Mouse (Mus musculus) stomach, postnatal 0 days (tissue): ENCODE measurements around the gene Brd1. TPM values are rescaled to one million over a fixed set of nuclear protein-coding genes. Genes with fewer than 3 reads are reported as not detected.
"Not testable (repeated sequence)": the region's sequence is repeated elsewhere in the genome, so short reads cannot be mapped to it uniquely, and the experiment has no call there.

Experiments used
- ATAC-seq: fragments of 200-750 bp; cut with Nextera tagmentation; 2 replicates; pipeline ENCODE4 v1.8.0; 2017; ENCODE audit not compliant: low FRiP score, low TSS enrichment
- DNase-seq: peaks from one replicate; pipeline ENCODE4 v3.0.0-alpha.2; 2016; ENCODE audit warnings: low spot score
- H3K27ac ChIP-seq: fragments of 300-500 bp; sonication (generic); replicated peaks from 2 replicates; pipeline ENCODE4 v1.5.1; 2014; ENCODE audit warnings: mild to moderate bottlenecking, control low read depth
- H3K27me3 ChIP-seq: fragments of 300-500 bp; sonication (generic); 2 replicates; pipeline ENCODE4 v1.6.1; 2014; ENCODE audit warnings: low read length; ENCODE audit not compliant: control insufficient read depth, insufficient read depth
- H3K36me3 ChIP-seq: fragments of 300-500 bp; sonication (generic); 2 replicates; pipeline ENCODE4 v1.6.1; 2014; ENCODE audit warnings: low read length, mixed read lengths; ENCODE audit not compliant: control insufficient read depth, insufficient read depth
- H3K4me1 ChIP-seq: fragments of 300-500 bp; sonication (generic); replicated peaks from 2 replicates; pipeline ENCODE4 v1.6.1; 2014; ENCODE audit warnings: antibody characterized with exemption; ENCODE audit not compliant: control insufficient read depth, insufficient read depth
- H3K4me2 ChIP-seq: fragments of 300-500 bp; sonication (generic); replicated peaks from 2 replicates; pipeline ENCODE4 v1.6.1; 2014; ENCODE audit warnings: low read depth, mild to moderate bottlenecking, control low read depth, moderate library complexity
- H3K4me3 ChIP-seq: fragments of 300-500 bp; sonication (generic); 2 replicates; pipeline ENCODE4 v1.5.1; 2014; ENCODE audit warnings: low read depth, low read length, control low read depth
- H3K9ac ChIP-seq: fragments of 300-500 bp; sonication (generic); 2 replicates; pipeline ENCODE4 v1.6.1; 2014; ENCODE audit warnings: mild to moderate bottlenecking, low read length, control low read depth, mixed read lengths
- H3K9me3 ChIP-seq: fragments of 300-500 bp; sonication (generic); 2 replicates; pipeline ENCODE4 v1.6.1; 2016; ENCODE audit warnings: low read length; ENCODE audit not compliant: control insufficient read depth
- CTCF ChIP-seq: IDR thresholded peaks from 2 replicates; pipeline ENCODE4 v1.5.1; 2016; ENCODE audit warnings: antibody characterized with exemption, low read depth, mild to moderate bottlenecking, moderate library complexity
- EP300 ChIP-seq: optimal IDR thresholded peaks from 2 replicates; pipeline ENCODE3; 2016; ENCODE audit warnings: antibody characterized with exemption
- WGBS: fragments of 180-500 bp; shearing (Covaris S2); extraction: QIAGEN DNeasy Blood & Tissue Kit; methylation state at CpG from one replicate; pipeline ENCODE4 v1.1.7; 2014; 5-methylcytosine and 5-hydroxymethylcytosine counted together
- polyA plus RNA-seq: library from polyadenylated mRNA; unstranded; fragments of >200 nt; fragmentation: Nextera tagmentation; extraction: Ambion mirVana; gene quantifications from 2 replicates; pipeline ENCODE4 v1.2.1, GENCODE M21; 2015

The Brd1 gene
- 10.4 and 10.8 TPM in 2 replicates for polyA plus RNA-seq

DNA sequence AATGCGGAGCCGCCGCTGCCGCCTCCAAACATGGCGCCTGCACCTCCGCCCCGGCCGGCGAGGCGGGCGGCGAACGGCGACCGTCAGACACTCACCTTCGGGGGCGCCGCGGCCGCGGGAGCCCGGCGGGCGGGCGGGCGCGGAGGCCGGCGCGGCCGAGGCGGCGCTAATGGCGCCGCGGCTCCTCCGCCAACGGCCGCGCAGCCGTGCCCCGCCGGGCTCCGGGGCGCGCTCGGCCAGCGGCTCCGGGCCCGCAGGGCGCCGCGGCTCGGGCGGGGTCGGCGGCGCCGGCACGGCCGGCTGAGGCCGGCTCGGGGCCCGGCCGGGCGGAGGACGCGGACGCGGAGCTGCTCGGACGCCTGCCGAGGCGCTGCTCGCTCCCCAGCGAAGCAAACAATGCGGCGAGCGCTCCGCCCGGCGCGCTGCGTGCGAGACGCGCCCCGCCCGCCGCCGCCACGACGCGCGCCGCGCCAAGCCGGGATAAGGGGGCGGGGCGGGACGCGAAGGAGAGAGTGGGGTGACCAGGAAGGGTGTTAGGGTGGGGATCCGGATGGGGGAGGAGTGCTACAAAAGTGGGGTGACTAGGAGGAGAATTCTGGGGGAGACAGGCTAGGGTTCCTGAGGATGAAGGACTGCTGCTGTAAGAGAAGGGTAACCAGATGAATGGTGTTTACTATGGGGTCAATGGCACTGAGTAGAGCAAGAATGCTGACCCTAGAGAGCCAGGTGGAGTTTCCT is at the start of gene Brd1:
Brd1 (minus strand) TSS at position 400 of the 738 bp plus-strand sequence.
- Histone ChIP-seq H3K4me2 (peak within 1 kb of the TSS; percentile 74), H3K27me3 (no peaks in the 10 kb centered on the region), H3K9ac (peak within 1 kb of the TSS; percentile 98), H3K4me3 (peak within 1 kb of the TSS; percentile 95), H3K9me3 (no peaks in the 10 kb centered on the region), H3K4me1 (peaks cover 9% of the 10 kb centered on the region), H3K27ac (peak within 1 kb of the TSS; percentile 96), H3K36me3 (peaks cover 7% of the 10 kb centered on the region)
- DNase-seq = peak; percentile 87
- peak; percentile 85 for ATAC-seq
- WGBS = under 1% methylated on average over 65 of the region's 103 CpGs
- no peak for TF ChIP-seq CTCF
- TF ChIP-seq EP300 = no peak

DNA sequence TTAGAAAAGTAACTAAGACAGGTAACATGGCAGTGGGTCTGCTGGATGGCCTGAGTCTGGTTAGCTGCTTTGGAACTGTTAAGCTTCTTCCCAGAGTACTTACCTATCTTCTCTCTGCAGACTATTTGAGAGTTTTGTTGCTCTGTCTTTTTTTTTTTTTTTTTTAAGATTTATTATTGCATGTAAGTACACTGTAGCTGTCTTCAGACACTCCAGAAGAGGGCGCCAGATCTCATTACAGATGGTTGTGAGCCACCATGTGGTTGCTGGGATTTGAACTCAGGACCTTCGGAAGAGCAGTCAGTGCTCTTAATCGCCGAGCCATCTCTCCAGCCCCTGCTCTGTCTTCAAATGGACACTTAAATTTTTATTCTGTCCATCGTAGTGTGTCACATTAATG is 40.6 kb upstream of the Brd1 start:
- H3K27me3 ChIP-seq, H3K36me3 ChIP-seq, H3K9ac ChIP-seq, H3K4me3 ChIP-seq, H3K4me1 ChIP-seq, ATAC-seq, H3K9me3 ChIP-seq, DNase-seq, H3K4me2 ChIP-seq, H3K27ac ChIP-seq: not testable (repeated sequence)
- 98% methylated on average over 4 of the region's 5 CpGs for whole genome bisulfite sequencing
- TF ChIP-seq CTCF = peak; percentile 14; the same call in 1 of the 2 replicates

DNA sequence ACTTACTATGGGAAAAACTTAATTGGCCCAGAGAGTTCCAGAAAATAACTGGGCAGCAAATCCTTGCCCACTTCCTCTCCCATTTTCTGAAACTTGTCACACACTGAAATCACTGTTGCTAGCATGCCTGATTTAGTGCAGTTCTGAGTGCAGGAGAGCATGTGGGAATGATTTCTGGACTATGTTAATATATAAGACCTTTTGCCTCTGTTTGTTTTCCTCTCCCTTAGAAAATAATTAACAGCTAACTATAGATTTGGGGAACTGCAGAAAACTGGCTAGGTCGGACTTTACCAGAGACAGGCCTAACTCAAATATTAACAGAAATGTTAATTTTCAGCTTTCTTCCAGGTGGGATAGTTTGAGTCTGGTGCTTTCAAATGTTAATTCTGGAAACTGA is 34.5 kb upstream of the Brd1 start:
- Histone ChIP-seq H3K9me3 (no peaks in the 10 kb centered on the region), H3K27me3 (no peaks in the 10 kb centered on the region), H3K4me2 (no peak overlapping the region), H3K27ac (no peak overlapping the region), H3K36me3 (no peaks in the 10 kb centered on the region), H3K4me1 (no peaks in the 10 kb centered on the region), H3K9ac (no peak overlapping the region), H3K4me3 (no peak overlapping the region)
- WGBS = 56% methylated on average over 1 of the region's 1 CpGs
- no peak for ATAC-seq
- DNase-seq = no peak
- TF ChIP-seq EP300 (no peak), CTCF (no peak)

DNA sequence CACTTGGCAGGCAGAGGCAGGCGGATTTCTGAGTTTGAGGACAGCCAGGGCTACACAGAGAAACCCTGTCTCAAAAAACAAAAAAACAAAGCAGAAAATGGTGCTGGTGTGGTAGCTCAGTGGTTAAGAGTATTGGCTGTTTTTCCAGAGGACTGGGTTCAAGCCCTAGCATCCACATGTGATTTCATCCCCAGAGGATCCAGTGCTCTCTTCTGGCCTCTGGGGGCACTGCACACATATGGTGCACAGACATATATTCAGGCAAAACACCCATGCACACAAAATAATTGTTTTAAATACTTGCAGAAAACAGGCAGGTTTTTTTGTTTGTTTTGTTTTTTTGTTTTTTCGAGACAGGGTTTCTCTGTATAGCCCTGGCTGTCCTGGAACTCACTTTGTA is 32.1 kb upstream of the Brd1 start:
- not testable (repeated sequence) for DNase-seq, H3K27me3 ChIP-seq, H3K4me3 ChIP-seq, H3K9ac ChIP-seq, H3K27ac ChIP-seq, H3K4me2 ChIP-seq, ATAC-seq, H3K9me3 ChIP-seq, H3K36me3 ChIP-seq, H3K4me1 ChIP-seq
- WGBS = 98% methylated on average over 2 of the region's 2 CpGs
- peak; percentile 43 for TF ChIP-seq CTCF

DNA sequence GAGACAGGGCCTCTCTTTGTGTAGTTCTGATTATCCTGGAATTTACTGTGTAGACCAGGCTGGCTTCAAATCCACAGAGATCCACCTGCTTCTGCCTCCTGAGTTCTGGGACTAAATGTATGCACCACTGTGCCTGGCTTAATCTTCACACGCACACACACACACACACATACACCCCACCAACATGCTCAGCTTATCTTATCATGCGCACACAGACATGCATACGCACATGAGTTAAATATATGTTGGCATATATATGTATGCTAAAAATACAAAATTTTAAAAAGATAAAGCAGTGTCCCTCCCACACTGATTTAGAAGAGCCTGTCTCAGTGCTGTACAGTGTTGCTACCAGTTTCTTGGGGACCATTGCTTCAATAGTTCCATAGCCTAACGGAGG is 27.5 kb upstream of the Brd1 start:
- 0 out of 2 replicates have a peak, but pooled peaks cover 6% of the 10 kb centered on the region for H3K36me3 ChIP-seq
- H3K27ac ChIP-seq = no peak overlapping the region
- WGBS = 92% methylated on average over 4 of the region's 4 CpGs
- H3K4me3 ChIP-seq = no peak overlapping the region
- ATAC-seq = no peak
- H3K9ac ChIP-seq = no peak overlapping the region
- DNase-seq = no peak
- no peaks in the 10 kb centered on the region for H3K27me3 ChIP-seq
- no peaks in the 10 kb centered on the region for H3K9me3 ChIP-seq
- H3K4me2 ChIP-seq = no peak overlapping the region
- TF ChIP-seq EP300 (no peak), CTCF (no peak)
- H3K4me1 ChIP-seq = no peaks in the 10 kb centered on the region

DNA sequence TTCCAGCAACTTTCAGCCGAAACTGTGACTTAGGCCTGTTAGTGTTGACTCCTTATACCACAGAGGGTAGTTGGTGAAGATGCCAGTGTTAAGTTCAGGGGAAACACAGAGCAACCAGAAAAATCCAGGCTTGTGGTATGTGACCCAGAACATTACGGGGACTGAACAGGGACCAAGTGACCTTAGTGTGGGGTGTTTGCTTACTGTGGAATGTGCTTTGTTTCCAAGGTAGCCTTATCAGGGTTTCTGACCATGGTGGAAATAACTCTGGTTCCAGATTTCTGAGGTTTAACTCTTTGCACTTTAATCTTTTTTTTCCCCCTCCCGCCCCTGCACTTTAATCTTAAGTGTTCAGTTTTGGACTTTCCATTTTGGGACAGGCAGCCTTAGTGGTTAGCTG is 24.0 kb upstream of the Brd1 start:
- TF ChIP-seq EP300 (no peak), CTCF (no peak)
- 0 out of 2 replicates have a peak, but pooled peaks cover 6% of the 10 kb centered on the region for H3K36me3 ChIP-seq
- H3K9me3 ChIP-seq = no peaks in the 10 kb centered on the region
- H3K4me1 ChIP-seq = no peaks in the 10 kb centered on the region
- H3K27ac ChIP-seq = no peak overlapping the region
- no peak overlapping the region for H3K9ac ChIP-seq
- no peaks in the 10 kb centered on the region for H3K27me3 ChIP-seq
- ATAC-seq (peak; percentile 57; the same call in 1 of the 2 replicates), DNase-seq (no peak)
- H3K4me3 ChIP-seq = no peak overlapping the region
- H3K4me2 ChIP-seq = no peak overlapping the region
- WGBS = 71% methylated on average over 3 of the region's 3 CpGs
